ENCODE assay signal across 9 mouse cellular contexts in genomic region chr14:121405546-121405945, GRCm38 (mm10). TPM values are rescaled to one million over a fixed set of nuclear protein-coding genes. Genes with fewer than 3 reads are reported as not detected.
DNase-seq lines count a peak whose midpoint lies in the region; ATAC-seq and TF ChIP-seq lines count a peak whose summit lies in the region.
"Had no signal": no experiment of that assay in that cellular context is flagged by ENCODE, and none has a peak within 500 bp of the region (broad histone marks: within the 10 kb centered on the region; RNA-seq: fewer than 3 reads in every experiment).

No protein-coding gene starts in this region.

- no peak for TF ChIP-seq CTCF in kidney, postnatal 0 days (IDR thresholded peaks at IDR 0.05; ENCODE audit: low read depth)

- no peaks in the 10 kb centered on the region for H3K9me3 ChIP-seq in kidney, postnatal 0 days (replicated peaks; ENCODE audit: low read length)
- H3K9me3 ChIP-seq in embryonic facial prominence, embryonic 15.5 days (replicated peaks) = no peaks in the 10 kb centered on the region
- H3K9me3 ChIP-seq in intestine, embryonic 16.5 days (ENCODE audit: control insufficient read depth, low read length) = no peaks in the 10 kb centered on the region
- H3K9me3 ChIP-seq in neural tube, embryonic 12.5 days = no peaks in the 10 kb centered on the region

- no peak for ATAC-seq in kidney, postnatal 0 days (replicated peaks; ENCODE audit: low FRiP score, low read depth)
- no peak for ATAC-seq in embryonic facial prominence, embryonic 15.5 days (ENCODE audit: insufficient number of reproducible peaks, low FRiP score, low TSS enrichment, low read depth)
- ATAC-seq in intestine, embryonic 16.5 days = no peak
- ATAC-seq in neural tube, embryonic 12.5 days (ENCODE audit: low FRiP score, low read depth) = no peak

- 55% methylated on average over 15 of the region's 15 CpGs for WGBS in kidney, postnatal 0 days
- WGBS in embryonic facial prominence, embryonic 15.5 days = 56% methylated on average over 15 of the region's 15 CpGs
- 36% methylated on average over 15 of the region's 15 CpGs for WGBS in intestine, embryonic 16.5 days
- 48% methylated on average over 15 of the region's 15 CpGs for WGBS in neural tube, embryonic 12.5 days

- H3K9ac ChIP-seq in kidney, postnatal 0 days (ENCODE audit: low read depth, low read length) = no peak overlapping the region
- no peak overlapping the region for H3K9ac ChIP-seq in embryonic facial prominence, embryonic 15.5 days
- H3K9ac ChIP-seq in intestine, embryonic 16.5 days (ENCODE audit: low read depth, low read length) = no peak overlapping the region
- H3K9ac ChIP-seq in neural tube, embryonic 12.5 days = 0 out of 2 replicates have a peak overlapping the region, but pooled peaks have one; percentile 38

- H3K27ac ChIP-seq in kidney, postnatal 0 days = no peak overlapping the region
- H3K27ac ChIP-seq in embryonic facial prominence, embryonic 15.5 days (replicated peaks) = no peak overlapping the region
- H3K27ac ChIP-seq in intestine, embryonic 16.5 days (ENCODE audit: low read length) = no peak overlapping the region
- H3K27ac ChIP-seq in neural tube, embryonic 12.5 days = no peak overlapping the region

- H3K4me3 ChIP-seq in kidney, postnatal 0 days (replicated peaks; ENCODE audit: low read depth, low read length) = no peak overlapping the region
- H3K4me3 ChIP-seq in embryonic facial prominence, embryonic 15.5 days (replicated peaks) = no peak overlapping the region
- H3K4me3 ChIP-seq in intestine, embryonic 16.5 days (ENCODE audit: low read length) = no peak overlapping the region
- peak overlapping the region; percentile 11; the same call in 1 of the 2 replicates for H3K4me3 ChIP-seq in neural tube, embryonic 12.5 days

- H3K36me3 ChIP-seq in kidney, postnatal 0 days (ENCODE audit: insufficient read depth, low read length) = no peaks in the 10 kb centered on the region
- no peaks in the 10 kb centered on the region for H3K36me3 ChIP-seq in embryonic facial prominence, embryonic 15.5 days
- no peaks in the 10 kb centered on the region for H3K36me3 ChIP-seq in intestine, embryonic 16.5 days (ENCODE audit: control insufficient read depth, insufficient read depth, low read length)
- no peaks in the 10 kb centered on the region for H3K36me3 ChIP-seq in neural tube, embryonic 12.5 days

- peak overlapping the region; percentile 28; the same call in 1 of the 2 replicates for H3K4me2 ChIP-seq in kidney, postnatal 0 days (ENCODE audit: low read length)
- peak overlapping the region; percentile 37 for H3K4me2 ChIP-seq in embryonic facial prominence, embryonic 15.5 days (replicated peaks)
- H3K4me2 ChIP-seq in intestine, embryonic 16.5 days (ENCODE audit: low read depth, low read length) = peak overlapping the region; percentile 30
- peak overlapping the region; percentile 50 for H3K4me2 ChIP-seq in neural tube, embryonic 12.5 days (replicated peaks)

- no peak for DNase-seq in kidney, postnatal 0 days (ENCODE audit: low spot score)
- no peak for DNase-seq in kidney, postnatal 36 days
- DNase-seq in cerebellum, adult 18-20 months = no peak
- no peak for DNase-seq in frontal cortex, postnatal 10 days (ENCODE audit: low spot score in 2 of 2)
- DNase-seq in B cell, adult 2 months = no peak
- DNase-seq: layer of hippocampus, postnatal 36 days had no signal

- no peaks in the 10 kb centered on the region for H3K27me3 ChIP-seq in kidney, postnatal 0 days (ENCODE audit: insufficient read depth, low read length)
- H3K27me3 ChIP-seq in embryonic facial prominence, embryonic 15.5 days = no peaks in the 10 kb centered on the region
- no peaks in the 10 kb centered on the region for H3K27me3 ChIP-seq in intestine, embryonic 16.5 days (replicated peaks; ENCODE audit: control insufficient read depth, insufficient read depth, low read length)
- no peaks in the 10 kb centered on the region for H3K27me3 ChIP-seq in neural tube, embryonic 12.5 days (replicated peaks)

- H3K4me1 ChIP-seq in kidney, postnatal 0 days (replicated peaks; ENCODE audit: insufficient read depth, low read length) = no peaks in the 10 kb centered on the region
- H3K4me1 ChIP-seq in embryonic facial prominence, embryonic 15.5 days = no peaks in the 10 kb centered on the region
- no peaks in the 10 kb centered on the region; the same call in 1 of the 2 replicates for H3K4me1 ChIP-seq in intestine, embryonic 16.5 days (ENCODE audit: control insufficient read depth, insufficient read depth, low read length)
- no peaks in the 10 kb centered on the region for H3K4me1 ChIP-seq in neural tube, embryonic 12.5 days

RNA-seq across cellular contexts. Expression of gene Stk24, which starts 25.7 kb away (rescaled TPM):
- 33.2 and 36.6 TPM in 2 replicates for polyA plus RNA-seq in kidney, postnatal 0 days (2015; fragmentation: Nextera tagmentation; extraction: Ambion mirVana)
- 40.0 and 41.7 TPM in 2 replicates for polyA plus RNA-seq in embryonic facial prominence, embryonic 15.5 days (2015; fragmentation: Nextera tagmentation; extraction: Ambion mirVana)
- 27.3 and 39.7 TPM in 2 replicates for polyA plus RNA-seq in intestine, embryonic 16.5 days (2015; fragmentation: Nextera tagmentation; extraction: Ambion mirVana)
- 33.7 and 36.6 TPM in 2 replicates for polyA plus RNA-seq in neural tube, embryonic 12.5 days (2016; fragmentation: Nextera tagmentation; extraction: Ambion mirVana)
